13 mouse cellular contexts compared by ENCODE assay signal in genomic region chr9:115340212-115340815, GRCm38 (mm10). TPM values are rescaled to one million over a fixed set of nuclear protein-coding genes. Genes with fewer than 3 reads are reported as not detected.
DNase-seq lines count a peak whose midpoint lies in the region; ATAC-seq lines count a peak whose summit lies in the region.
"Had no signal": no experiment of that assay in that cellular context is flagged by ENCODE, and none has a peak within 500 bp of the region (broad histone marks: within the 10 kb centered on the region; RNA-seq: fewer than 3 reads in every experiment).

No protein-coding gene starts in this region.

- H3K27me3 ChIP-seq in hindbrain, embryonic 15.5 days: no peaks in the 10 kb centered on the region
- H3K27me3 ChIP-seq in hindbrain, embryonic 12.5 days: no peaks in the 10 kb centered on the region
- H3K27me3 ChIP-seq: embryonic facial prominence, embryonic 15.5 days had no signal

- DNase-seq in retina, postnatal 1 day: peak; percentile 11
- no peak for DNase-seq in retina, embryonic 14.5 days (ENCODE audit: low spot score)
- peak; percentile 32 to 59 for DNase-seq in kidney, adult 8-10 months
- DNase-seq in layer of hippocampus, adult 11-12 months (ENCODE audit: low spot score): no peak
- no peak for DNase-seq in thymus, postnatal 14 days
- DNase-seq: adrenal gland, adult 8-10 months; cerebellum, adult 11-12 months; gastrocnemius, postnatal 36 days; liver, postnatal 0 days; thymus, postnatal 25 days had no signal

- 33% methylated on average over 12 of the region's 12 CpGs for WGBS in hindbrain, embryonic 15.5 days
- WGBS in hindbrain, embryonic 12.5 days: 39% methylated on average over 12 of the region's 12 CpGs

- H3K9me3 ChIP-seq in hindbrain, embryonic 15.5 days: no peaks in the 10 kb centered on the region
- no peaks in the 10 kb centered on the region for H3K9me3 ChIP-seq in hindbrain, embryonic 12.5 days (replicated peaks)
- H3K9me3 ChIP-seq: embryonic facial prominence, embryonic 15.5 days had no signal

- ATAC-seq in hindbrain, embryonic 15.5 days (ENCODE audit: low FRiP score, low read depth): no peak
- ATAC-seq in hindbrain, embryonic 12.5 days (ENCODE audit: low FRiP score): no peak
- ATAC-seq: liver, postnatal 0 days had no signal

- no peaks in the 10 kb centered on the region for H3K36me3 ChIP-seq in hindbrain, embryonic 15.5 days
- no peaks in the 10 kb centered on the region for H3K36me3 ChIP-seq in hindbrain, embryonic 12.5 days
- H3K36me3 ChIP-seq: embryonic facial prominence, embryonic 15.5 days had no signal

- H3K4me1 ChIP-seq in hindbrain, embryonic 15.5 days (replicated peaks): peaks cover 20% of the 10 kb centered on the region
- H3K4me1 ChIP-seq in hindbrain, embryonic 12.5 days: peaks cover 9% of the 10 kb centered on the region; the same call in 1 of the 2 replicates
- H3K4me1 ChIP-seq: embryonic facial prominence, embryonic 15.5 days had no signal

- 0 out of 2 replicates have a peak overlapping the region, but pooled peaks have one; percentile 19 for H3K27ac ChIP-seq in hindbrain, embryonic 15.5 days (replicated peaks)
- H3K27ac ChIP-seq in hindbrain, embryonic 12.5 days: no peak overlapping the region
- H3K27ac ChIP-seq: embryonic facial prominence, embryonic 15.5 days had no signal

- no peak overlapping the region for H3K9ac ChIP-seq in hindbrain, embryonic 15.5 days
- no peak overlapping the region for H3K9ac ChIP-seq in hindbrain, embryonic 12.5 days
- H3K9ac ChIP-seq: embryonic facial prominence, embryonic 15.5 days; liver, postnatal 0 days had no signal

- no peak overlapping the region for H3K4me3 ChIP-seq in hindbrain, embryonic 15.5 days
- no peak overlapping the region for H3K4me3 ChIP-seq in hindbrain, embryonic 12.5 days
- H3K4me3 ChIP-seq: embryonic facial prominence, embryonic 15.5 days had no signal

- no peak overlapping the region for H3K4me2 ChIP-seq in hindbrain, embryonic 15.5 days
- H3K4me2 ChIP-seq in hindbrain, embryonic 12.5 days (replicated peaks): no peak overlapping the region
- H3K4me2 ChIP-seq: embryonic facial prominence, embryonic 15.5 days had no signal

RNA-seq across cellular contexts. Expression of gene Stt3b, which starts 30.1 kb away (rescaled TPM):
- polyA plus RNA-seq in hindbrain, embryonic 15.5 days (2015; fragmentation: Nextera tagmentation; extraction: Ambion mirVana): 91.3 and 101 TPM in 2 replicates
- polyA plus RNA-seq in hindbrain, embryonic 12.5 days (2016; fragmentation: Nextera tagmentation; extraction: Ambion mirVana): 122 and 123 TPM in 2 replicates

Comparison
In these comparisons a context has a peak if more than half of its experiments do, and no peak if none do; other contexts are left out.
1. DNase-seq: peak in retina, postnatal 1 day (single experiment) and kidney, adult 8-10 months (2 of 2); none in retina, embryonic 14.5 days (single experiment), layer of hippocampus, adult 11-12 months (single experiment) and thymus, postnatal 14 days (single experiment).